Mouse (Mus musculus): Measurements from ENCODE around the gene Ofcc1. TPM values are rescaled to one million over a fixed set of nuclear protein-coding genes. Genes with fewer than 3 reads are reported as not detected.

The Ofcc1 gene
- total RNA-seq, 2 experiments from 2014 or later, result not detected

GRCm38 (mm10) chr13:40023201-40023777, 338.0 kb downstream of the Ofcc1 start:
- no peak for ATAC-seq (replicated peaks; ENCODE audit: poor library complexity, severe bottlenecking)

GRCm38 (mm10) chr13:40022609-40023008, 338.6 kb downstream of the Ofcc1 start:
- no peak for ATAC-seq (replicated peaks; ENCODE audit: poor library complexity, severe bottlenecking)

- no peak for ATAC-seq (replicated peaks; ENCODE audit: poor library complexity, severe bottlenecking)
Measured at GRCm38 (mm10) chr13:40000236-40000635, 361.0 kb downstream of the Ofcc1 start.

GRCm38 (mm10) chr13:39997901-39998300, 363.3 kb downstream of the Ofcc1 start:
- no peak for ATAC-seq (replicated peaks; ENCODE audit: poor library complexity, severe bottlenecking)

- ATAC-seq (replicated peaks; ENCODE audit: poor library complexity, severe bottlenecking), result no peak
Measured at GRCm38 (mm10) chr13:39979294-39980061, 381.8 kb downstream of the Ofcc1 start.

- no peak for ATAC-seq (replicated peaks; ENCODE audit: poor library complexity, severe bottlenecking)
Measured at GRCm38 (mm10) chr13:39968349-39969016, 392.8 kb downstream of the Ofcc1 start.

- no peak for ATAC-seq (replicated peaks; ENCODE audit: poor library complexity, severe bottlenecking)
Measured at GRCm38 (mm10) chr13:39957226-39957625, 404.0 kb downstream of the Ofcc1 start.

- no peak for ATAC-seq (replicated peaks; ENCODE audit: poor library complexity, severe bottlenecking)
Measured at GRCm38 (mm10) chr13:39956017-39956416, 405.2 kb downstream of the Ofcc1 start.
